Mouse (Mus musculus) kidney, postnatal 25 days (tissue): ENCODE results near the gene Bhlhe23.
A peak's percentile ranks its signal among the peaks of the same experiment; 100 is the strongest.

Experiments
- DNase-seq, 2 experiments: peaks; one replicate each; pipeline ENCODE4 v3.0.0; 2021; ENCODE audit warnings: mixed read lengths in 2 of 2

Gene Bhlhe23

DNA sequence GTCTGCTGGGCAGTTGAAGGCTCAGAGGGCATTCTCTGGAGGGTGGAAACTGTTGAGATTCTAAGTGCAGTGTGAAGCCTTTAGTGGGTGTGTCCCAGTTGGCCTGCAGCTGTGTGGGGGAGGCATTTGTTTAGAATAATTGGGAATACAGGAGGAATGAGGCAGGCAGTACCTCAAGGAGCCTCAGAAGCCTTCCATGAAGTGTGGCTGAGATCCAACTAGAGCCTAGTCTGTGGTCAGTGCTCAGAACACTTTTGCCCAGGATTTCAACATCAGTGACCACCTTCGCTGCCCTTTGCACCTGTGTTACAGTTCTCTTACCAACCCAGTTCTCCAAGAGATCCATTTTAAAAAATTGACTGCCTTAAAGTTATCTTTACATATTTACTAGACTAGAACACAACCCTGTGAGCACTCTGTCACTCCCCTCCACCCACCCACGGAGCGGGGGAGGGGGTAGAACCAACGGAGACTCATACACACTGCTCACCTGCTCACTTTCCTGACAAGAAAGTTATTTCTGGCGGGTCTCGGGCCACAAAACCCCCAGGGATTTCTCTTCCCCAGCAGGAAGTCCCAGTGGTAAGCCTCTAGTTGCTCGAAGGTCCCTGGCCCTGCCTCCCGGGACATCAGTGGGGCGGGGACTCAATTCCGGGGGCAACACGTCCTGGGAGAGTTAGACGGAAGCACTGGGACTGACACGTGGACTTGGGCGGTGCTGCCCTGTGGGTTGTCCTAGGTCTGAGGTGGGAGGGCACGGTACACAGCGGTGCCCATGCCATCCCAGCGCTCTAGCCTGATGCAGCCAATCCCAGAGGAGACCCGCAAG is 51.9 kb downstream of the Bhlhe23 start, which contains the start of gene Slc17a9:
Gene Slc17a9, plus strand, starts transcription at position 679 of the 829 bp plus-strand sequence.
- peak; percentile 70 to 90 for DNase-seq
